Mouse (Mus musculus) cerebellum, adult 9-10 months (tissue): ENCODE measurements at regions not wholly inside any gene's neighbourhood (a gene's known extent, or its start where the extent isn't known, plus 50 kb on each side); places are given as distances from the start of the nearest gene placed in this dataset.

Source experiments
- DNase-seq: peaks from one replicate; pipeline ENCODE4 v3.0.0; 2022

GRCm38 (mm10) chr3:34465040-34465831 lies 185.0 kb upstream of the Sox2 start:
- peak; percentile 48 for DNase-seq

GRCm38 (mm10) chr3:34458766-34459165 lies 191.4 kb upstream of the Sox2 start:
- DNase-seq = no peak

- no peak for DNase-seq
These were observed 192.4 kb upstream of the Sox2 start for GRCm38 (mm10) chr3:34457821-34458220.

DNA sequence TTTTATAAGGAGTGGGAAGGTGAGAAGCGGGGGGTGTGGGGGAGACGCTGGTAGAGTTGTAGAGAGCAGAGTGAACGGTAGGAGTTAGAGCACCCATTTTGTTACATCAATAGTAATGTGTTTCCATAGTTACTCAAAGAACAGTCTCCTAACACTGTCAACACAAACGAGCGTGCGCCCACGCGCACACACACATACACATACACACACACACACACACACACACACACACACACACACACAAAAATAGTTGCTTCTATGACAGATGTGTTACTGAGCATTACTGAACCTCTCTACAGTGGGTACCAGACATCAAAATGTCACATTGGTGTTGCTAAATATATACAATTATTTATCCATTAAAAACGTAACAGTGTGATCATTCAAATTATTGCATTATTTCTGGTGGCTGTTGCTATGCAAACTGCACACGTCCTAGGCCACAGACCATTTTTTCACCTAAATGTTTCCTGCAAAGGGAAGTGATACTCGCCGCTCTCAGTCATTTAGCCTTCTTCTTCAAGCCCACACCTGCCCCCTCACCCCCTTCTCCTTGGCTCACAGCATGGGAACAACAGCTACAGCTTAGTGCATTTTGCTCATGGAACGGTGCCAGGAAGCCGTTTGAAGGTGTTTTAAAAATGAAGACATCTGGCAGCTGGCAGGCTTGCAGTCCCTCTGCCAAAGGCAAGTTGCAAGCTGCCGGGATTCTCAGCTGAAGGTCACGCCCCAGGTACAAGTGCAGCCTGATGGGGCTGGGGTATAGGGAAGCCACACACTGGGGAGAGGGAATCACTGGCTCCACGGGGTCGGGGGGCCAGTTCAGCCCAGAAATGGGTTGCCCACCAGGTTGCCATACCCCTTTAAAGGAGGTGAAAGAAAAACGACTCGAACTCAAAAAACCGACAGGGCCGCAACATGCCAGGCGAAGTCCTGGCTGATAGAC lies 193.4 kb upstream of the Sox2 start:
- no peak for DNase-seq

DNA sequence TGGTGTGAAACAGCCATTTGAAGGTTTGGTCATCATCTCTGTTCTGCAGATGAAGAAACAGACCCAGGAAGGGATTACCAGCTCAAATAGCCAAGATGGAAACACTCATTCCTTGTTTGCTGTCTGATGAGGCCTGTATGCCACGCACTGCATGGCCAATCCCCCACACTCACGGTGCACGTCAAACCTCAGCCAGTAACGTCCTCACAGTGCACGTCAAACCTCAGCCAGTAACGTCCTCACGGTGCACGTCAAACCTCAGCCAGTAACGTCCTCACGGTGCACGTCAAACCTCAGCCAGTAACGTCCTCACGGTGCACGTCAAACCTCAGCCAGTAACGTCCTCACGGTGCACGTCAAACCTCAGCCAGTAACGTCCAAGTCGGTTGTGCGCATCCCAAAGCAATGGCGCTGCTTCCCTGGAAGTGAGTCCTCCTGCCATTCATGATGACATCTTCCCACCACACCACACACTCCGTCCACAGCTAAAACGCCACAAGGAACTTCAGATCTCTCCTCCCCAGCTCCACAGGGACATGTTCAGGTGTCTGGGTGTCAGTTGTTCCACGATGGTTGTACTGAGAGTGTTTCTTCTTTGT lies 196.1 kb upstream of the Sox2 start:
- no peak for DNase-seq

- DNase-seq = peak; percentile 43
These were observed 204.9 kb upstream of the Sox2 start for GRCm38 (mm10) chr3:34445354-34445753.

GRCm38 (mm10) chr3:34444802-34445201 lies 205.4 kb upstream of the Sox2 start:
- DNase-seq = no peak

DNA sequence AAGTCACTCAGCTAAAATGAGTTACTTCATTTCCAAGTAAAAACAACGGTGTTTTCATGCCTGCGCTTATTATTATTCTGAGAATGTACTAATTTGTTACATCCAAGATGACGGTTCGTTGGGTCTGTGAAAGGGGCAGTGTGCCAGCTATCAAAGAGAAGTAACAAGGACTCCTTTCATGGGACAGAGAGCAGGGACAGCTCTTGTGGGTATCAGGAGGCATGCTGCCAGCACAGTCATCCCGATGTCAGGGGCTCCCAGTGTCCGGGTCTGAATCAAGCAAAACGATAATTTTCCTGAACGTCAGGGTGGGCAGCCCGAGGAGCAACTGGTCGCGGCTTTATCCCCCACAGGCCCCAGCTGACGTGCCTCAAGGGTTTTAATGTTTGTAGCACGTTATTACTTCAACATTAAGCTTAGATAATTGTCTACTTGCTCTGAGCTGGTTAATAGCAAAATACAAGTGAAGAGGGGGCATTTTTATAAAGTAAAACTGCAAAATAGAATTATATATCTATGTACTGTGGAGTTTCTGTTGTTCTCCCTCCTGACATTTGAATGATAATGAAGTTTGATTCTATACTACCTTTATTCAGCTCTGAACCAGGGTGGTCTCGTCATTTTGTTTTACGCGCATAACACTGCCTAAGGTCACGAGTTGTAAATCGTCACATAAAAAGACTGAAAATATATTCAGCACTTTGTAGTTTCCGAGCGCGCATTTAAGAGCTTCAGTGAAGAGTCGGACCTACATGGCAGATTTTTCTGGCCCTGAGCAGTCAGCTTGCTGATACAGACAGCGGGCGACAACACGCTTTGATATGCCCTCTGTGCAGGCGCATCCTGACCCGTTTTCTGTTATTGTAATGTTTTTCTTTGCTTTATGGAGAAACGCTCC lies 206.2 kb upstream of the Sox2 start:
- DNase-seq = peak; percentile 57

- no peak for DNase-seq
These were observed 206.9 kb upstream of the Sox2 start for GRCm38 (mm10) chr3:34443307-34443706.

DNA sequence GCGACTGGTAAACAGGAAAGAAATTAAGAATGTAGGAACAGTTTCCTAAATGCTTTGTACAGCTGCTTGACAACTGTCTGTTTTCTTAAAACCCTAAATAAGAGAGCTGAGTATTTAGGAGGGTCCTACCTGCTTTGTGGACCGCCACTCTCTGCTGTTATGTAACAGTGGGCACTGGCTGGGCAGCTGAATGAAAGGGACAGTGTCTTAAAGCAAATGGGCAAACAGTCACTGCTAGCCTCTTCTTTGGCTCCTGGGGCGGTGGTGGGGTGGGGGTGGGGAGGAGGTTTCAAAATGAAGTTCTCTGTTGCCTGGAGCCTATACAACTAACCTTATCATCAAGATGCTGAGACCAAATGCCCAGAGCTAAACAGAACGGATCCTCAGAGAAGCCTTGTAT lies 208.4 kb upstream of the Sox2 start:
- no peak for DNase-seq

DNA sequence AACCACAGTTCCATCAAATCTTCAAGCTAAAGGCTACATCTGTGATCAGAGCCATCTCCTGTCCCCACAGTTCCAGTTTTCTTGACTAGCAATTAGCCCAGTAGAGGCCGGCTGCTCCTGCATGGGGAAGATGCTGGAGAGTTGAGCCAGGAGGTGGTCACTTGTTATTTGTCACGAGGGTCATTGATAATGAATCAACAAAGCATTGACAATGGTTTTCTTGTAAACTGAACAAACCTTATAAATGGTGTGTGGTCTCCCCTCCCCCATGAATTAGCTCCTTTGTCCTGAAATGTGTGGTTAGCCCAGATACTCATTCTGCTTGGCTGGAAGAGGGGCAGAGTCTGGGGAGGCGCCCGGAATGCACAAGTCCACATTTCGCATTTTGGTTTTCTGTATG lies 208.9 kb upstream of the Sox2 start:
- peak; percentile 36 for DNase-seq

- DNase-seq = no peak
These were observed 215.3 kb upstream of the Sox2 start for GRCm38 (mm10) chr3:34434901-34435300.

DNA sequence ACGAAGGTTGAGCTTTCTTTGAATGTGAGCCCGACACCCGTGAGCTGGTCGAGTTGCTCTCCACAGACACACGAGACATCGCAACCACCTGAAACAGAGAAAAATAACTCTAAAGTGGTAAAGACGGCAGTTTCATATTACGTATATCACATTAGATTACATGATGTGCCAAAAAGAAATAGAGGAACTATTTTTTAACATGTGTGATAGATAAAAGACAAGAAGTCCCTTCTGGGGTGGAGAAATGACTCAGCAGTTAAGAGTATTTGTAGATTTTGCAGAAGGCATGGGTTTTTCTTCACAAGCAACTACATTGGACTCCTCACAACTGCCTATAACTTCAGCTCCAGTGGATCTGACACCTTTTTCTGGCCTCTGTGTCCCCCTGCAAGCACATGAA lies 222.2 kb upstream of the Sox2 start:
- DNase-seq = no peak

DNA sequence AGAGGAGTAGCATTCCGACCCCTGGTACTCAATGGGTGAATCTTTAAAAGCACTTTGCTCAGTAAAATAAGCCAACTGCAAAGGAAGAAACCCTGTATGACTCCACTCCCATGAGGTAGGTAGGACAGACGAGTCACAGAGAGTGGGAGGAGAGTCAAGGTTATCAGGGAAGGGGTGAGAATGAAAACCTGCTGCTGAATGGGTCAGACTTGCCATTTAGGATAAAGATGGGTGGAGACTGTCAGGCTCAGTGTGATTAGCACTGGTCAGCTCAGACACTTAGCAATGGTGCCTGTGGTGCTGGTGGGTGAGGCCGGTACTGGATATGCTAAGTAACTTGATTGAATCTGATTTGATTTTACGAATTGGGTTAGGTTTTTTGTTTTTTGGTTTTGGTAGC lies 222.7 kb upstream of the Sox2 start:
- DNase-seq = no peak

GRCm38 (mm10) chr3:34426955-34427354 lies 223.2 kb upstream of the Sox2 start:
- DNase-seq = no peak

GRCm38 (mm10) chr3:34411915-34412306 lies 238.3 kb upstream of the Sox2 start:
- DNase-seq = no peak

GRCm38 (mm10) chr3:34411142-34411914 lies 238.9 kb upstream of the Sox2 start:
- no peak for DNase-seq

DNA sequence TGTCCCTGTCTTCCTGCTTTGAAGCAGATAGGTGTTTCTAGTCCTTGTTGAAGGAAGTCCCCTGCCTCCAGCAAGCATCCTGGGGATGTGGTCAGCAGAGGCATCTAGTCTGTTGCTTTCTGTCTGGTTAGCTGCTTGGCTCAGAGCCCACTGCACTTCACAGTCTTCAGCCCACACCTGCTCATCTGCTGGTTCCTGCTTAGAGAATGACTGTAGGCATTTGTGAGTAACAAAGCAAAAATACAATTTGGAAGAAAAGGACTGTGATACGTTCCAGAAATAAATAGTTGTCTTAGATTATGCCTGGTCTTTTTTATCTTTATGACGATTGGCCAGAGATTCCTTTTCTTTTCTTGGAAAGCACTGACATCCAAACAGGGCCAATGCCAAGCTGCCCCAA lies 246.6 kb upstream of the Sox2 start:
- no peak for DNase-seq

GRCm38 (mm10) chr3:34391275-34391674 lies 258.9 kb upstream of the Sox2 start:
- no peak for DNase-seq

DNA sequence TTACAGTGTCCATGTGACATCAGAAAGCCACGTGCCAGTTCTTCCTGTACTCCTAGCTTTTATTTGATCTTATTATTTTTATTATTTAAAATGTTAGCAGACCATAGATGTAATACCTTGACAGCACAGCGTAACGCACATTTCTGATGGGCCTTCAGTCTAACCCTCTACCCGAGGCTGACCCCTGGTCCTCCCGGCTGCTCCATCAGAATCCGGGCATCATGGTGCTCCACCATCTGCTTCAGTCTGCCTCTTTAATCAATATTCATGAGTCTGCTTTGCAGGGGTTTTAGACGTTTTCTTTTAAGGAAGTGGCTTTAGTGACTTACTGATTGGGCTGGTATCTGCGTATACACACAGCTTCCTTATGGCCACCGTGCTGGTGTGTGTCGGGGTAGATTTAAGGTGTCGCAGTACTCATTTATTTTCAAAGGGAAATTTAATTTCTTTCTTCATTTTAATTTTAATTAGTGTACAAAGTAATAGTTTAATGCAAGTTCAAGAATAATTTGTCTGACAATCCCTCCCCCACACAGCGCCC lies 265.2 kb upstream of the Sox2 start:
- no peak for DNase-seq

GRCm38 (mm10) chr3:34377913-34378312 lies 272.3 kb upstream of the Sox2 start:
- DNase-seq = peak; percentile 7
